Mouse (Mus musculus) kidney, embryonic 14.5 days (tissue): Measurements from ENCODE around the gene Capg. TPM values are rescaled to one million over a fixed set of nuclear protein-coding genes. Genes with fewer than 3 reads are reported as not detected.

Experiments
- ATAC-seq: fragments of 200-750 bp; cut with Nextera tagmentation; 2 replicates; pipeline ENCODE4 v1.8.0; 2017; ENCODE audit warnings: moderate number of reproducible peaks, mild to moderate bottlenecking, moderate TSS enrichment, moderate library complexity; ENCODE audit not compliant: low FRiP score, low TSS enrichment
- H3K27ac ChIP-seq: fragments of 300-500 bp; sonication (generic); 2 replicates; pipeline ENCODE4 v1.5.1; 2014; ENCODE audit warnings: low read depth, mild to moderate bottlenecking, low read length, moderate library complexity, mixed read lengths
- H3K27me3 ChIP-seq: fragments of 300-500 bp; sonication (generic); 2 replicates; pipeline ENCODE4 v1.6.1; 2014; ENCODE audit warnings: mild to moderate bottlenecking, low read length; ENCODE audit not compliant: control insufficient read depth, insufficient read depth
- H3K36me3 ChIP-seq: fragments of 300-500 bp; sonication (generic); 2 replicates; pipeline ENCODE4 v1.6.1; 2014; ENCODE audit warnings: low read length, mixed read lengths; ENCODE audit not compliant: control insufficient read depth, insufficient read depth
- H3K4me1 ChIP-seq: fragments of 300-500 bp; sonication (generic); 2 replicates; pipeline ENCODE4 v1.6.1; 2014; ENCODE audit warnings: low read length, mixed read lengths; ENCODE audit not compliant: control insufficient read depth, insufficient read depth
- H3K4me2 ChIP-seq: fragments of 300-500 bp; sonication (generic); replicated peaks from 2 replicates; pipeline ENCODE4 v1.6.1; 2014; ENCODE audit warnings: low read depth, mild to moderate bottlenecking, low read length
- H3K4me3 ChIP-seq: fragments of 300-500 bp; sonication (generic); 2 replicates; pipeline ENCODE4 v1.5.1; 2014; ENCODE audit warnings: mild to moderate bottlenecking, low read length
- H3K9ac ChIP-seq: fragments of 300-500 bp; sonication (generic); 2 replicates; pipeline ENCODE4 v1.6.1; 2014; ENCODE audit warnings: low read depth, mild to moderate bottlenecking, low read length, moderate library complexity
- H3K9me3 ChIP-seq: fragments of 300-500 bp; sonication (generic); 2 replicates; pipeline ENCODE4 v1.6.1; 2016; ENCODE audit warnings: low read length; ENCODE audit not compliant: control insufficient read depth
- WGBS: fragments of 180-500 bp; shearing (Covaris S2); extraction: QIAGEN DNeasy Blood & Tissue Kit; methylation state at CpG from one replicate; pipeline ENCODE4 v1.1.7; 2014; 5-methylcytosine and 5-hydroxymethylcytosine counted together
- polyA plus RNA-seq: library from polyadenylated mRNA; unstranded; fragments of >200 nt; fragmentation: Nextera tagmentation; extraction: Ambion mirVana; gene quantifications from 2 replicates; pipeline ENCODE4 v1.2.1, GENCODE M21; 2014

The Capg gene
- polyA plus RNA-seq, 1 experiment from 2014 or later, result 66.6 TPM

DNA sequence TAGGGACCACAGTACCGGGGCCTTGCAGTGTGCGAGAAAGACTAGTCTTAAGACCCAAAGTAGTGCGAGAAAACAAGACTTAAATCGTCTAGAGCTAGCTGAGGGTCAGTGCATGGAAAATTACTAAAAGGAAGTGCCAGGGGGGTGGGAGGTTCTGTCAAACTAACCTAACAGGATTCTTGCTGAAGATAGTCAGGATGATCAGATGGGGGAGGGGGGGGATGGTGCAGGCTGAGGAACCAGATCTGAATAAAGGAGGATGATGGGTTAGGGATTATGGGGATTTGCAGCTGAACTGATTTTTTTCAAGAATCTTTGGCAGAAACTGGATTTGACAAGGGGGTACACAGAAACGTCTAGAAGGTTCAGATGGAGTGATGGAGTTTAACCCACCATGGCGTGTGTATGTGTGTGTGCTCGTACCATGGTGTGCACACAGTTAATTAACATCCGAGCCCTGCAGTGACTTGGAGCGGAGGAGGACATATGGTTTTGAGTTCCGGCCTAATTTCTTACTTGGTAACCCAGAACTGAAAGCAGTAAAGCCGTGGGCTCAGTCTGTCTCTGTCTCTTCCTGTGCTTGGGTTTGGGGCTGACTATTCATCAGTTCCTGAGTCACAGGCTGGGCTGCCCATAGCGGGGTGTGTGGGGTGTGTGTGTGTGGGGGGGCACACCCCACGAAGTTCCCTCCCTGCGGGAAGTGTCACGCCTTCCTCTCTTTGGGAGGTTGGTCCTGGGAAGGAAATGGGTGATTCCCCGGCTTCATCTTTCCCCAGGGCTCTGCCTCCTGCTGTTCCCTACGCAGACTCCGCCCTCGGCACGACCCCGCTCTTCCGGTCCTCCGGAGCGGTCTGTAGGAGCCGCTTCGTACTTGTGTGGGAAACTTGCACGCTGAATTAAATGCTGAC is 8.2 kb downstream of the Capg start:
- Histone ChIP-seq H3K27ac (peak overlapping the region; percentile 77), H3K4me3 (peak overlapping the region; percentile 37), H3K4me1 (peaks cover 12% of the 10 kb centered on the region), H3K36me3 (no peaks in the 10 kb centered on the region), H3K27me3 (no peaks in the 10 kb centered on the region), H3K9me3 (no peaks in the 10 kb centered on the region), H3K9ac (peak overlapping the region; percentile 54), H3K4me2 (peak overlapping the region; percentile 45)
- 13% methylated on average over 27 of the region's 27 CpGs for WGBS
- peak; percentile 96 for ATAC-seq

DNA sequence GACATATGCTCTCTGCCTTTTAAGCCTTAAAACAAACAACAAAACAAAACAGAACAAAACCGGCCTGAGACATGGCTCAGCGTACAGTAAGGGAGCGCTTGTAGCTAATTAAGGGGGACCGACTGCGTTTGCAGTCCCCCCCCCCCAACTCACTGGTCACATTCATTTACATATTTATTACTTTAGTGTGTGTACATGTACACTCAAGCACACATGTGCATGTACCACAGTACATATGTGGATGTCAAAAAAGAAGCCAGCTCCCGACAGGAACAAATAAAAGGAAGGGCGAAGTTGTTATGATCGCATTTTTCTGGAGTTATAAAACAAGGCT is 8.9 kb downstream of the Capg start:
- no peaks in the 10 kb centered on the region for H3K36me3 ChIP-seq
- 14% methylated on average over 8 of the region's 8 CpGs for WGBS
- no peak for ATAC-seq
- no peaks in the 10 kb centered on the region for H3K27me3 ChIP-seq
- H3K9me3 ChIP-seq, result no peaks in the 10 kb centered on the region
- peak overlapping the region; percentile 54 for H3K9ac ChIP-seq
- peak overlapping the region; percentile 77 for H3K27ac ChIP-seq
- peaks cover 12% of the 10 kb centered on the region for H3K4me1 ChIP-seq
- peak overlapping the region; percentile 45 for H3K4me2 ChIP-seq
- peak overlapping the region; percentile 37 for H3K4me3 ChIP-seq

DNA sequence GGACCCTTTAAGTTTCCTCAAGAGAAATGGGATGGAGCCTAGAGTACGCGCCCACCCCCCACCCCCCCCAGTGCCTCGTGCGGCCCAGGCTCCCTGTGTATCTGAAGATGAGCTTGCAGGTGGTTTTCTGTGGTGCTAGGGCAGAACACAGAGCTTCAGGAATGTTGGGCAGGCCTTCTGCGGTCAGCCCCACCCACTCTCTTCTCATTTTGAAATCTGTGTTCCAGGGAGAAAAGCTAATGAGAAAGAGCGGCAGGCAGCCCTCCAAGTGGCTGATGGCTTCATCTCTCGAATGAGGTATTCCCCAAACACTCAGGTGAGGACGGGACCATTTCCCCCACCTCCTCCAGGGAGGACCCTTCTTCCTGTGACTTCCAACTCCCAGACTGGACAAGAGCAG is 16.6 kb downstream of the Capg start:
- Histone ChIP-seq H3K27me3 (no peaks in the 10 kb centered on the region), H3K4me2 (no peak overlapping the region), H3K4me3 (no peak overlapping the region), H3K9ac (no peak overlapping the region), H3K36me3 (no peaks in the 10 kb centered on the region), H3K9me3 (no peaks in the 10 kb centered on the region), H3K27ac (no peak overlapping the region), H3K4me1 (peaks cover 8% of the 10 kb centered on the region; the same call in 1 of the 2 replicates)
- WGBS, result 81% methylated on average over 8 of the region's 8 CpGs
- ATAC-seq, result no peak

DNA sequence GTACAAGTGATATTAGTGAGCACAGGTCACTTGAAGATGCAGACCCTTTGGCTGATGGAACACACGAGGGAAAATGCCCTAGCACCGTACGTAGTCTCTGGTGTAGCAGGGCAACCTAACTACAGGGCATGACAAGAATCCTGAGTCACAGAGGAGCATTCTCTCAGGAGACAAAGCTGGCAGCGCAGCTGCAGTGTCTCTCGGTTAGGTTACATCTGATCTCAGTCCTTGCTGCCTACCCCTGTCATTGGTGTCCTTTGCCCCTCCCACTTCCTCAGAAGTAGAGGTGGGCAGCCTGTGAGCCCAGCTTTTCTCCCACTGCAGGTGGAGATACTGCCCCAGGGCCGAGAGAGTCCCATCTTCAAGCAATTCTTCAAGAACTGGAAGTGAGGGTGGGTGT is 18.3 kb downstream of the Capg start:
- 34% methylated on average over 6 of the region's 6 CpGs for WGBS
- peaks cover 9% of the 10 kb centered on the region; the same call in 1 of the 2 replicates for H3K4me1 ChIP-seq
- no peak overlapping the region for H3K9ac ChIP-seq
- ATAC-seq, result 0 out of 2 replicates have a peak, but pooled peaks have one; percentile 11
- H3K27ac ChIP-seq, result no peak overlapping the region
- no peak overlapping the region for H3K4me3 ChIP-seq
- no peaks in the 10 kb centered on the region for H3K9me3 ChIP-seq
- no peak overlapping the region for H3K4me2 ChIP-seq
- H3K27me3 ChIP-seq, result no peaks in the 10 kb centered on the region
- no peaks in the 10 kb centered on the region for H3K36me3 ChIP-seq

DNA sequence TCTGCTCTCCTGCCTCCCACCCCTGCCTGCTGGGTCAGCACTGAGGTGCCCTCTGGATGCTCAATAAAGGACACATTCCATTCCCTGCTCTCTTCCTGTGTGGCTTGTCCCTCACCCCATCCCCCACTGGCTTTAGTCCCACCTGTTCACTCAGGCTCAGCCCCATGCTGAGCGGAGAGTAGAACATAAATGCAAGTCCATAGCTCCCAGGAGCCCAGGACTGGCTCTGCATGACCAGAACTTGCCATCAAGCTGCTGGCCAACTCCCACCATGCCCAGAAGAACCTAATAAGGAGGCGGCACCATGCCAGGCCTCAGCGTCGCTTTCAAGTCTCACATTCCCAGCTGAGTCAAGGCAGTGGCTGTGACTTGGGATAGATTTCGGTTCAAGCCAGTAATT is 18.7 kb downstream of the Capg start:
- no peak overlapping the region for H3K9ac ChIP-seq
- no peaks in the 10 kb centered on the region for H3K9me3 ChIP-seq
- peaks cover 9% of the 10 kb centered on the region; the same call in 1 of the 2 replicates for H3K4me1 ChIP-seq
- H3K27ac ChIP-seq, result no peak overlapping the region
- no peak overlapping the region for H3K4me3 ChIP-seq
- no peak for ATAC-seq
- WGBS, result 70% methylated on average over 5 of the region's 5 CpGs
- no peak overlapping the region for H3K4me2 ChIP-seq
- H3K36me3 ChIP-seq, result no peaks in the 10 kb centered on the region
- no peaks in the 10 kb centered on the region for H3K27me3 ChIP-seq

DNA sequence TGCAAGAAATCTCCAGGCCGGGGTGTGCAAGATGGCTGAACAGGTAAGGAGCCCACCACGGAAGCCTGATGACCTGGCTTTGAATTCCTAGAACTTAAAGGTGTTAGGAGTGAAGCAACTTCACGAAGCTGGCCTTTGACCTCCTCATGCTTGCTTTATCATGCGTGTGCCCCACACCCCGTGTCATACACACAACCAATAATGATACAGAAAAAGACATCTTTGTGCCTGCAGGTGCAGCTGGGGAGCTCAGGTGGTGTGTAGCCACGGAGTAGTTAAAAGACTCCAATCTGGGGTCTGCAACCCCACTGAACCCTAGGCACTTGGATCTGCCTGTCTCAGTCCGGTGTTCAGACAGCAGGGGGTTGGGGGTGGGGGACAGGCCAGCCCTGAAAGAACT is 21.3 kb downstream of the Capg start:
- Histone ChIP-seq H3K9ac (no peak overlapping the region), H3K27me3 (no peaks in the 10 kb centered on the region), H3K4me3 (no peak overlapping the region), H3K9me3 (no peaks in the 10 kb centered on the region), H3K27ac (no peak overlapping the region), H3K4me1 (peaks cover 9% of the 10 kb centered on the region; the same call in 1 of the 2 replicates), H3K36me3 (no peaks in the 10 kb centered on the region; the same call in 1 of the 2 replicates), H3K4me2 (no peak overlapping the region)
- 78% methylated on average over 7 of the region's 7 CpGs for WGBS
- ATAC-seq, result no peak

DNA sequence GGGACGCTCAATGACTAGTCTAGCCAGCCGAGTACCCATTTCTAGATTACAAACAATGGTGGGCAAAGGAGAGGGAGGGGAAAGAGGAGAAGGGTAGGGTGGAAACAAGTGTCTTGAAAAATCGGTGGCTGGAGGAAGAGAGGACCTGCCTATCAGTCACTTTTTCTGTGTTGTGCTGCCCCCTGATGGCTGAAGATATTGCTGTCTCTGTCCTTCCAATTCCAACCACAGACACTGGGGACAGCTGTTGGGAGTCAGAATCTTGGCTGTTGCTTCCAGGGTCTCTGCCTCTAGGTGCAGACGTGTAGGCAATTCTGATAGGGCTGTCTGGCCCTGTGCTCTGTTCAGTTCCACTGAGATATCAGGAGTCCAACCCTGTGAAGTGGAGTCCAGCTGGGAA is 21.9 kb downstream of the Capg start:
- H3K4me2 ChIP-seq, result no peak overlapping the region
- no peaks in the 10 kb centered on the region for H3K27me3 ChIP-seq
- no peaks in the 10 kb centered on the region; the same call in 1 of the 2 replicates for H3K36me3 ChIP-seq
- no peak overlapping the region for H3K4me3 ChIP-seq
- no peaks in the 10 kb centered on the region for H3K9me3 ChIP-seq
- WGBS, result 6% methylated on average over 4 of the region's 4 CpGs
- ATAC-seq, result peak; percentile 68
- H3K27ac ChIP-seq, result no peak overlapping the region
- H3K9ac ChIP-seq, result no peak overlapping the region
- peaks cover 9% of the 10 kb centered on the region; the same call in 1 of the 2 replicates for H3K4me1 ChIP-seq

DNA sequence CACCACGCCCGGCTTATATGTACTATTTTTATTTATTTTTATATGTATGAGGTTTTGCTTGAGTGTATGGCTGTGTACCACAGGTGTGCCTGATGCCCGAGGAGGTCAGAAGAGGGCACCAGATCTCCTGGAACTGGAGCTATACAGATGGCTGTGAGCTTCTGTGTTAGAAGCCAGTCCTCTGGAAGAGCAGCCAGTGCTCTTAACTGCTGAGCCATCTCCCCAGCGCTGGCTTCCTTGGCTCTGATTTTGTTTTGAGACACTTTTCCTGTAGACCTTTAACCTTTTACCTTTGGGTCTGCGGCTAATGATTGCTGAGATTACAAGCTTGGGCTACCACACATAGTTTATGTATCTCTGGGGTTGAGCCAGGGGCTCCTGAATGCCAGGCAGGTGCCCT is 23.3 kb downstream of the Capg start:
- H3K27me3 ChIP-seq, result no peaks in the 10 kb centered on the region
- ATAC-seq, result no peak
- H3K4me3 ChIP-seq, result no peak overlapping the region
- H3K4me1 ChIP-seq, result peaks cover 9% of the 10 kb centered on the region; the same call in 1 of the 2 replicates
- 87% methylated on average over 5 of the region's 5 CpGs for WGBS
- H3K27ac ChIP-seq, result no peak overlapping the region
- no peaks in the 10 kb centered on the region; the same call in 1 of the 2 replicates for H3K36me3 ChIP-seq
- H3K4me2 ChIP-seq, result no peak overlapping the region
- H3K9me3 ChIP-seq, result no peaks in the 10 kb centered on the region
- H3K9ac ChIP-seq, result no peak overlapping the region

DNA sequence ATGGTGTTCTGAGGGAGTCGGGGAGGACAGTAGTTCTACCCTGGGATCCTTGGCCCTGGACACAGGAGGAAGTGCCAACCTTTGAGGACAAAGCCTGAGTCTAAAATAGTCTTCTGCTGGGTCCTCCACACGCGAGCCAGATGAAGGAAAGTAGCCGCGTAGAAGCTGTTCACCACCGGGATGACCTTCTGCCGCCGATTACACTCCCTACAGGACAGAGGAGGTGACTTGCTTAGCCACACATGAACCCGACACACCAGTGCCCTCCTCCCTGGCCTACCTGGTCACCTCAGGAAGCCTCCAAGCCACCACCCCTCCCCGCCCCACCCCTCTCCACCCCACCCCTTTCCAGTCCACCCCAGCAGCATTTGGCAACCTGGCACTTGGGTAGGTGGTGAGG is 24.5 kb downstream of the Capg start:
- 83% methylated on average over 9 of the region's 10 CpGs for WGBS
- no peaks in the 10 kb centered on the region for H3K9me3 ChIP-seq
- no peak overlapping the region for H3K4me2 ChIP-seq
- no peak overlapping the region for H3K9ac ChIP-seq
- H3K4me3 ChIP-seq, result no peak overlapping the region
- H3K4me1 ChIP-seq, result peaks cover 3% of the 10 kb centered on the region; the same call in 1 of the 2 replicates
- ATAC-seq, result no peak
- no peaks in the 10 kb centered on the region for H3K27me3 ChIP-seq
- H3K36me3 ChIP-seq, result no peaks in the 10 kb centered on the region; the same call in 1 of the 2 replicates
- no peak overlapping the region for H3K27ac ChIP-seq
